Mouse (Mus musculus) midbrain, postnatal 0 days (tissue): Measurements from ENCODE around the gene Csk. TPM values are rescaled to one million over a fixed set of nuclear protein-coding genes. Genes with fewer than 3 reads are reported as not detected.

Experiments used
- ATAC-seq: fragments of 200-750 bp; cut with Nextera tagmentation; 2 replicates; pipeline ENCODE4 v1.8.0; 2017; ENCODE audit warnings: moderate number of reproducible peaks, mild to moderate bottlenecking, moderate TSS enrichment, moderate library complexity; ENCODE audit not compliant: low FRiP score
- DNase-seq: peaks from one replicate; pipeline ENCODE4 v3.0.0-alpha.2; 2015; ENCODE audit warnings: low spot score
- H3K27ac ChIP-seq: fragments of 300-500 bp; sonication (generic); 2 replicates; pipeline ENCODE4 v1.5.1; 2014; ENCODE audit warnings: low read depth, mild to moderate bottlenecking, low read length, mixed read lengths
- H3K27me3 ChIP-seq: fragments of 300-500 bp; sonication (generic); 2 replicates; pipeline ENCODE4 v1.6.1; 2014; ENCODE audit warnings: low read length, control low read depth, mixed read lengths; ENCODE audit not compliant: insufficient read depth
- H3K36me3 ChIP-seq: fragments of 300-500 bp; sonication (generic); 2 replicates; pipeline ENCODE4 v1.6.1; 2014; ENCODE audit warnings: low read length, control low read depth, mixed read lengths; ENCODE audit not compliant: insufficient read depth
- H3K4me1 ChIP-seq: fragments of 300-500 bp; sonication (generic); 2 replicates; pipeline ENCODE4 v1.6.1; 2014; ENCODE audit warnings: mild to moderate bottlenecking, control low read depth, antibody characterized with exemption, low read length, mixed read lengths; ENCODE audit not compliant: insufficient read depth
- H3K4me2 ChIP-seq: fragments of 300-500 bp; sonication (generic); 2 replicates; pipeline ENCODE4 v1.6.1; 2014; ENCODE audit warnings: low read depth, mild to moderate bottlenecking, low read length, mixed read lengths; ENCODE audit not compliant: poor library complexity, severe bottlenecking
- H3K4me3 ChIP-seq: fragments of 300-500 bp; sonication (generic); 2 replicates; pipeline ENCODE4 v1.5.1; 2014; ENCODE audit warnings: low read depth, mild to moderate bottlenecking, low read length, moderate library complexity
- H3K9ac ChIP-seq: fragments of 300-500 bp; sonication (generic); replicated peaks from 2 replicates; pipeline ENCODE4 v1.6.1; 2014; ENCODE audit warnings: mild to moderate bottlenecking, low read length, moderate library complexity, mixed read lengths; ENCODE audit not compliant: poor library complexity, severe bottlenecking
- H3K9me3 ChIP-seq: fragments of 300-500 bp; sonication (generic); 2 replicates; pipeline ENCODE4 v1.6.1; 2016; ENCODE audit warnings: low read length, control low read depth
- CTCF ChIP-seq: IDR thresholded peaks from 2 replicates; pipeline ENCODE4 v1.5.1; 2016; ENCODE audit warnings: antibody characterized with exemption, mild to moderate bottlenecking
- WGBS: fragments of 180-500 bp; shearing (Covaris S2); extraction: QIAGEN DNeasy Blood & Tissue Kit; methylation state at CpG from one replicate; pipeline ENCODE4 v1.1.7; 2014; 5-methylcytosine and 5-hydroxymethylcytosine counted together
- polyA plus RNA-seq: library from polyadenylated mRNA; unstranded; fragments of >200 nt; fragmentation: Nextera tagmentation; extraction: Ambion mirVana; gene quantifications from 2 replicates; pipeline ENCODE4 v1.2.1, GENCODE M21; 2015
- total RNA-seq: library from RNA; depleted of rRNA; stranded (reverse); fragments of >200 nt; gene quantifications from 2 replicates; pipeline ENCODE4 v1.2.3, GENCODE M21; 2014

The Csk gene
- total and polyA plus RNA-seq, 2 experiments from 2014 or later = 45.5 to 152 TPM

DNA sequence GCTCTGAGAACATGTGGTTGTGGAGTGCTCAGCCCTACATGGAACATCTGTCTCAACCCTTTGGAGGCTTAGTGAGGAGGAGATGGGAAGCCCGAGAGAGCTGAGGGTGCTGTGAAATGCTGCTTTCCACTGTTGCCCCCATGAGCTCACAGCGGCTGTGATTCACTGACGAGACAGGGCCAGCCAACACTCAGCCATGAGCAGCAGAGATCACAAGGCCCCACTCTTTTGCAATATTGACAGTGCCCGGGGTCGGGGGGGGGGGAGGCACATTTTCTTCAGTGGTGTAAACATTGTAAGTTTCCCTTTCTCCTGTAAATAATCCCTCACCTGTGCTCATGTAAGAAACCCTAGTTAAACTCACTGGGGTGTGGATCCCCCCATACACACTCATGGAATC lies 18.1 kb upstream of the Csk start:
- DNase-seq (no peak), ATAC-seq (no peak)
- 85% methylated on average over 5 of the region's 5 CpGs for WGBS
- Histone ChIP-seq H3K9me3 (no peaks in the 10 kb centered on the region), H3K9ac (no peak overlapping the region), H3K27ac (no peak overlapping the region), H3K27me3 (no peaks in the 10 kb centered on the region), H3K4me3 (no peak overlapping the region), H3K4me2 (no peak overlapping the region), H3K4me1 (no peaks in the 10 kb centered on the region), H3K36me3 (no peaks in the 10 kb centered on the region)
- no peak for TF ChIP-seq CTCF

DNA sequence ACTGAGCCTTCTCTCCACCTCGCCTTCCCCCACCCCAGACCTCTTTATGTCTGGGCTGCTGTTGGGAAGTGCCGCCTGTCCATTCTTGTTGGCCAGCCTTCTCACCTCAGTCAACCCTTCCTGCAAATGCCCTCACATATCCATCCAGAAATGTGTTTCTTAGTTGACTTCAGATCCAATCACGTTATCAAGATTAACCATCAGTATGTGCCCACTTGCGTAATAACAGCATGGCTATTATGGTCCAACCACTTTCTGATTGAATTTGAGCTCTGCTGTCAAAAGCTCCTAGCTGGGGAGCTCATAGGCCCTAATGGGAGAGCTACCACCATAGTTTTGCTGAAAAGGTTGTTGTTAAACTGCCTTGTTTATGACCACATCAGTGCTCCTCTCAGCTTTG lies 17.6 kb upstream of the Csk start:
- no peak overlapping the region for H3K4me3 ChIP-seq
- WGBS = 92% methylated on average over 4 of the region's 4 CpGs
- ATAC-seq = no peak

DNA sequence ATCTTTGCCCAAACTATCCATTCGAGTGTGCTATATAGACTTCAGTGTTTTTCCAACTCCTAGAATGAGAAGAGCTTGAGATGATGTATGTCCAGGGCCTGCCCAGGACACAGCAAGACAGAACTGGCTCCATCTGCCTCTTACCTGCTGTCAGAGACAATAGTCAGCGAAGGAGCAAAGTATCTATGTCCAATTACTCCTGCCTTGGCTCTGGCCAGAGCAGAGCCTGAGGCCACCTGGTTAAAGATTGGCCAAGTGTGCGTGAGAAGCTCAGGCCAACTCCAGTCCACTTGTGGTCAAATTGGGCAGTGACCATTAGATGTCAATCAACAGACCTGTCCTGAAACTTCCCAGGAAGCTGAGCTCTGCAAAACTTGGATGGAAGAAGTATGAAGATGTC lies 16.1 kb upstream of the Csk start:
- no peaks in the 10 kb centered on the region for H3K27me3 ChIP-seq
- no peak for TF ChIP-seq CTCF
- no peaks in the 10 kb centered on the region for H3K4me1 ChIP-seq
- no peak overlapping the region for H3K4me2 ChIP-seq
- 74% methylated on average over 3 of the region's 3 CpGs for WGBS
- H3K27ac ChIP-seq = no peak overlapping the region
- H3K9me3 ChIP-seq = no peaks in the 10 kb centered on the region
- H3K4me3 ChIP-seq = no peak overlapping the region
- DNase-seq (no peak), ATAC-seq (no peak)
- no peak overlapping the region for H3K9ac ChIP-seq
- H3K36me3 ChIP-seq = no peaks in the 10 kb centered on the region

More for the DNA sequence above, 17.6 kb upstream of the Csk start:
- no peak for TF ChIP-seq CTCF
- Histone ChIP-seq H3K4me1 (no peaks in the 10 kb centered on the region), H3K9me3 (no peaks in the 10 kb centered on the region), H3K9ac (no peak overlapping the region), H3K27ac (no peak overlapping the region), H3K27me3 (no peaks in the 10 kb centered on the region), H3K4me2 (no peak overlapping the region), H3K36me3 (no peaks in the 10 kb centered on the region)
- no peak for DNase-seq

DNA sequence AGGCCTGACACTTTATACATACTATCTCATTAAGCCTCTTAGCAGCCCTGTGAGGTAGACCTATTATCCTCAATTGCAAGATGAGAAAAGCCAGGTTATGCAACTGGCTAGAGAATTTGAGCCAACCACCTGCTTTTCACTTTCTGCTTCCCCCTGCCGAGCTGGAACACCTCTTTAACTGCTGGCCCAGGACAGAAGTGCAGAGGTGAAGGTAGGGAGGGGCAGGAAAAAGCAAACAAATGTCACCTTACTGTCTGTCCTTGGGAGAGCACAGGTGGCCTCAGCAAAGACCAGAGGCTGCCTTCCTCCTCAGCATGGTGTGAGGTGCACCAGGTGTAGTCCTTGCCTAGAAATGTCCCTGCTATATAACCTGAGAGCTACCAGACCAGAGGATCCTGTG lies 14.8 kb upstream of the Csk start:
- Histone ChIP-seq H3K4me3 (no peak overlapping the region), H3K36me3 (no peaks in the 10 kb centered on the region), H3K9me3 (no peaks in the 10 kb centered on the region), H3K4me2 (no peak overlapping the region), H3K9ac (no peak overlapping the region), H3K27me3 (no peaks in the 10 kb centered on the region), H3K4me1 (no peaks in the 10 kb centered on the region), H3K27ac (no peak overlapping the region)
- DNase-seq (no peak), ATAC-seq (no peak)
- no peak for TF ChIP-seq CTCF
- WGBS = 46% methylated on average over 1 of the region's 1 CpGs

DNA sequence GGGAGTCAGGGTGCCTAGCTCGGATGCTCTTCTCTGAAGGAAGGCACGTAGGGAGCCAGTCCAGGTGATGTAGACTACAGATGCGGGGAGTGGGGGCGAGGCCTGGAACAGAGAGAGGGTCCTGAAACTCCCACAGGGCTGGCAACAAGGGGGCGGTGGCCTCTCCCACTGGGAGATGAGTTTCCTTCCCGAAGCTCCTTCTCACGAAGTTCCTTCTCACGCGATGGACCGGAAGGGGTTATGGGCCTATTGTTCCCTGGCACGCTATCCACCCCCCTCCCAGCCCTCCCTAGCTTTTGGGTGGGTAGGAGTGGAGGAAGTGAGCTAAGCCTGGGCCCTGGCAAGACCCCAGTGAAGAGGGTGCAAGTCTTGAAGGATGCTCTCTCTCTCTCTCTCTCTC lies 14.4 kb upstream of the Csk start:
- H3K4me3 ChIP-seq = no peak overlapping the region
- no peak overlapping the region for H3K4me2 ChIP-seq
- H3K9ac ChIP-seq = no peak overlapping the region
- no peaks in the 10 kb centered on the region for H3K27me3 ChIP-seq
- ATAC-seq (no peak), DNase-seq (no peak)
- WGBS = 65% methylated on average over 11 of the region's 11 CpGs
- no peak overlapping the region for H3K27ac ChIP-seq
- no peak for TF ChIP-seq CTCF
- no peaks in the 10 kb centered on the region for H3K36me3 ChIP-seq
- H3K9me3 ChIP-seq = no peaks in the 10 kb centered on the region
- no peaks in the 10 kb centered on the region for H3K4me1 ChIP-seq

DNA sequence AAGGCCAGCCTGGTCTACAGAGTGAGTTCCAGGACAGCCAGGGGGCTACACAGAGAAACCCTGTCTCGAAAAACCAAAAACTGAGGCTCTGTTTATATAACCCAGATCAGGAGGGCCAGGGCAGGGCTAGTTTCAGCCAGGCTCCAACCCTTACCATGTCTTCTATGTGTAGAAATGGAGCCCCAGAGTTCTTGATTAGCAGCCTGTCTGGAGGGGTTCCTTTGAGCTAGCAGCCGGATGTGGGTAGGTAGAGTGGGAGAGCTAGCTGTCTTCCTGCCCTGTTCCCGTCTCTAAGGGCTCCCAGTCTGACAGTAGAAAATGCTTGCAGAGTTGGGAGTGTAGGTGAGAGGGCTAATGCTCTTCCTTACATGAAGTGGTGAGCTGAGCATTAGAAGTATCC lies 13.7 kb upstream of the Csk start:
- 76% methylated on average over 3 of the region's 3 CpGs for WGBS
- H3K9me3 ChIP-seq = no peaks in the 10 kb centered on the region
- ATAC-seq = no peak
- H3K4me3 ChIP-seq = no peak overlapping the region
- no peak overlapping the region for H3K4me2 ChIP-seq
- H3K27me3 ChIP-seq = no peaks in the 10 kb centered on the region
- H3K36me3 ChIP-seq = no peaks in the 10 kb centered on the region
- no peak for DNase-seq
- H3K9ac ChIP-seq = no peak overlapping the region
- no peaks in the 10 kb centered on the region for H3K4me1 ChIP-seq
- no peak for TF ChIP-seq CTCF
- no peak overlapping the region for H3K27ac ChIP-seq

DNA sequence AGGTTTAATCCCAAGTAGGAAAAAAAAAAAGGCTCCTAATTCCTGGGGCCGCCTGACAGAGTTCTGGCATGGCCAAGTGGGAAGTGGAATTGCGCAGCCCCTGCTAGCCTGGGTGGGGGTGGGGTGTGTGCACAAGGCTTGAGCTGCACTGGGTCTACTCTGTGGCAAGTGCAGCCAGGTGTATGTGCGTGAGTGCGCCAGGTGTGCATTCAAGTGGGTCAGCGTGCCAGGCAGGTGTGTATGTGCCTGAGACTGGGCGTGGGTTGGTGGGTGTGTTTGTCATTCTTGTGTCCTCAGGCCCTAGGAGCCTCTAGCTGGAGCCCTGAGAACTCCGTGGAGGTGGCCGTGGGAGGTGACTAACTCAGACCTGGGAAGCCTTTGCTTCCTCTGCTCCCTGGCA lies 13.1 kb upstream of the Csk start:
- Histone ChIP-seq H3K4me1 (no peaks in the 10 kb centered on the region), H3K9ac (no peak overlapping the region), H3K27ac (no peak overlapping the region), H3K36me3 (no peaks in the 10 kb centered on the region), H3K4me2 (no peak overlapping the region), H3K9me3 (no peaks in the 10 kb centered on the region), H3K27me3 (no peaks in the 10 kb centered on the region), H3K4me3 (no peak overlapping the region)
- DNase-seq = no peak
- ATAC-seq = no peak
- WGBS = 88% methylated on average over 8 of the region's 8 CpGs
- no peak for TF ChIP-seq CTCF
